Mouse (Mus musculus): ENCODE results near the gene Rfx2. TPM values are rescaled to one million over a fixed set of nuclear protein-coding genes. Genes with fewer than 3 reads are reported as not detected.

Gene Rfx2
- 5.9 and 6.6 TPM in 2 replicates for polyA plus RNA-seq (2015; fragmentation: Nextera tagmentation; extraction: Ambion mirVana)

- no peak for ATAC-seq
- Histone ChIP-seq H3K9ac (replicated peaks; ENCODE audit: low read depth) (peak within 1 kb of the TSS; percentile 26), H3K36me3 (ENCODE audit: insufficient read depth, low read length) (no peaks in the 10 kb centered on the region), H3K4me2 (replicated peaks; ENCODE audit: low read depth, low read length) (peak within 1 kb of the TSS; percentile 88), H3K4me3 (ENCODE audit: low read depth, low read length) (peak within 1 kb of the TSS; percentile 69), H3K4me1 (ENCODE audit: insufficient read depth, low read depth, low read length) (peaks cover 5% of the 10 kb centered on the region; the same call in 1 of the 2 replicates), H3K27ac (ENCODE audit: low read length) (0 out of 2 replicates have a peak within 1 kb of the TSS, but pooled peaks have one; percentile 14), H3K9me3 (ENCODE audit: low read length) (no peaks in the 10 kb centered on the region), H3K27me3 (replicated peaks; ENCODE audit: insufficient read depth, low read length) (no peaks in the 10 kb centered on the region)
- no peak for DNase-seq (ENCODE audit: low spot score)
- TF ChIP-seq CTCF (IDR thresholded peaks at IDR 0.05) (no peak), EP300 (IDR thresholded peaks at IDR 0.05) (no peak)
- WGBS = 2% methylated on average over 18 of the region's 62 CpGs
These were observed at the start of gene Rfx2 for GRCm38 (mm10) chr17:56830411-56831110. Gene Rfx2, minus strand, starts transcription at chr17:56831013.

- no peaks in the 10 kb centered on the region for H3K27me3 ChIP-seq (replicated peaks; ENCODE audit: insufficient read depth, low read length)
- peak; percentile 74 for DNase-seq (ENCODE audit: low spot score)
- no peaks in the 10 kb centered on the region for H3K4me1 ChIP-seq (ENCODE audit: insufficient read depth, low read depth, low read length)
- TF ChIP-seq EP300 (IDR thresholded peaks at IDR 0.05) = no peak
- no peak for TF ChIP-seq CTCF (IDR thresholded peaks at IDR 0.05)
- no peaks in the 10 kb centered on the region for H3K9me3 ChIP-seq (ENCODE audit: low read length)
- no peak overlapping the region for H3K4me3 ChIP-seq (ENCODE audit: low read depth, low read length)
- H3K36me3 ChIP-seq (ENCODE audit: insufficient read depth, low read length) = no peaks in the 10 kb centered on the region
- WGBS = 74% methylated on average over 19 of the region's 19 CpGs
- no peak overlapping the region for H3K9ac ChIP-seq (replicated peaks; ENCODE audit: low read depth)
- ATAC-seq = peak; percentile 92
- H3K27ac ChIP-seq (ENCODE audit: low read length) = no peak overlapping the region
- no peak overlapping the region for H3K4me2 ChIP-seq (replicated peaks; ENCODE audit: low read depth, low read length)
These were observed 46.6 kb upstream of the Rfx2 start for GRCm38 (mm10) chr17:56877426-56877825.

- TF ChIP-seq CTCF (IDR thresholded peaks at IDR 0.05) = no peak
- no peaks in the 10 kb centered on the region for H3K9me3 ChIP-seq (ENCODE audit: low read length)
These were observed 46.2 kb upstream of the Rfx2 start for GRCm38 (mm10) chr17:56876981-56877380.

GRCm38 (mm10) chr17:56876465-56876864, 45.7 kb upstream of the Rfx2 start:
- ATAC-seq (no peak), DNase-seq (ENCODE audit: low spot score) (no peak)
- H3K4me2 ChIP-seq (replicated peaks; ENCODE audit: low read depth, low read length) = no peak overlapping the region

More at GRCm38 (mm10) chr17:56876981-56877380, 46.2 kb upstream of the Rfx2 start:
- DNase-seq (ENCODE audit: low spot score) (no peak), ATAC-seq (no peak)
- Histone ChIP-seq H3K27ac (ENCODE audit: low read length) (no peak overlapping the region), H3K4me3 (ENCODE audit: low read depth, low read length) (no peak overlapping the region), H3K27me3 (replicated peaks; ENCODE audit: insufficient read depth, low read length) (no peaks in the 10 kb centered on the region), H3K36me3 (ENCODE audit: insufficient read depth, low read length) (no peaks in the 10 kb centered on the region), H3K9ac (replicated peaks; ENCODE audit: low read depth) (no peak overlapping the region), H3K4me1 (ENCODE audit: insufficient read depth, low read depth, low read length) (no peaks in the 10 kb centered on the region), H3K4me2 (replicated peaks; ENCODE audit: low read depth, low read length) (no peak overlapping the region)
- WGBS = 51% methylated on average over 8 of the region's 8 CpGs

GRCm38 (mm10) chr17:56874936-56875651, 44.3 kb upstream of the Rfx2 start, which contains the start of gene 1700061G19Rik:
Gene 1700061G19Rik, plus strand, starts transcription at chr17:56875477.
- 69% methylated on average over 12 of the region's 12 CpGs for WGBS
- H3K4me2 ChIP-seq (replicated peaks; ENCODE audit: low read depth, low read length) = no peak within 1 kb of the TSS
- ATAC-seq = no peak

More at GRCm38 (mm10) chr17:56876465-56876864, 45.7 kb upstream of the Rfx2 start:
- WGBS = 66% methylated on average over 3 of the region's 3 CpGs
- Histone ChIP-seq H3K36me3 (ENCODE audit: insufficient read depth, low read length) (no peaks in the 10 kb centered on the region), H3K27ac (ENCODE audit: low read length) (no peak overlapping the region), H3K9me3 (ENCODE audit: low read length) (no peaks in the 10 kb centered on the region), H3K9ac (replicated peaks; ENCODE audit: low read depth) (no peak overlapping the region), H3K4me3 (ENCODE audit: low read depth, low read length) (no peak overlapping the region), H3K4me1 (ENCODE audit: insufficient read depth, low read depth, low read length) (no peaks in the 10 kb centered on the region), H3K27me3 (replicated peaks; ENCODE audit: insufficient read depth, low read length) (no peaks in the 10 kb centered on the region)
- TF ChIP-seq CTCF (IDR thresholded peaks at IDR 0.05) = no peak
- no peak for TF ChIP-seq EP300 (IDR thresholded peaks at IDR 0.05)

GRCm38 (mm10) chr17:56874237-56874636, 43.4 kb upstream of the Rfx2 start, which contains the start of gene Acsbg2:
Gene Acsbg2, minus strand, starts transcription at chr17:56874447.
- no peak within 1 kb of the TSS for H3K27ac ChIP-seq (ENCODE audit: low read length)
- H3K27me3 ChIP-seq (replicated peaks; ENCODE audit: insufficient read depth, low read length) = no peaks in the 10 kb centered on the region
- no peak within 1 kb of the TSS for H3K4me3 ChIP-seq (ENCODE audit: low read depth, low read length)
- no peak for DNase-seq (ENCODE audit: low spot score)
- no peak for ATAC-seq
- H3K36me3 ChIP-seq (ENCODE audit: insufficient read depth, low read length) = no peaks in the 10 kb centered on the region
- TF ChIP-seq CTCF (IDR thresholded peaks at IDR 0.05) (no peak), EP300 (IDR thresholded peaks at IDR 0.05) (no peak)
- H3K9me3 ChIP-seq (ENCODE audit: low read length) = no peaks in the 10 kb centered on the region
- H3K4me2 ChIP-seq (replicated peaks; ENCODE audit: low read depth, low read length) = no peak within 1 kb of the TSS
- H3K9ac ChIP-seq (replicated peaks; ENCODE audit: low read depth) = no peak within 1 kb of the TSS
- 95% methylated on average over 2 of the region's 2 CpGs for WGBS
- H3K4me1 ChIP-seq (ENCODE audit: insufficient read depth, low read depth, low read length) = no peaks in the 10 kb centered on the region

More at GRCm38 (mm10) chr17:56874936-56875651, 44.3 kb upstream of the Rfx2 start, which contains the start of gene 1700061G19Rik:
- no peak for DNase-seq (ENCODE audit: low spot score)
- Histone ChIP-seq H3K9me3 (ENCODE audit: low read length) (no peaks in the 10 kb centered on the region), H3K4me1 (ENCODE audit: insufficient read depth, low read depth, low read length) (no peaks in the 10 kb centered on the region), H3K4me3 (ENCODE audit: low read depth, low read length) (no peak within 1 kb of the TSS), H3K9ac (replicated peaks; ENCODE audit: low read depth) (no peak within 1 kb of the TSS), H3K27ac (ENCODE audit: low read length) (no peak within 1 kb of the TSS), H3K27me3 (replicated peaks; ENCODE audit: insufficient read depth, low read length) (no peaks in the 10 kb centered on the region), H3K36me3 (ENCODE audit: insufficient read depth, low read length) (no peaks in the 10 kb centered on the region)
- TF ChIP-seq EP300 (IDR thresholded peaks at IDR 0.05) (no peak), CTCF (IDR thresholded peaks at IDR 0.05) (no peak)
